Mouse (Mus musculus): ENCODE measurements around the gene Lhx8. TPM values are rescaled to one million over a fixed set of nuclear protein-coding genes. Genes with fewer than 3 reads are reported as not detected.

Gene Lhx8
- polyA plus RNA-seq, 1 experiment from 2014 or later = not detected

DNA sequence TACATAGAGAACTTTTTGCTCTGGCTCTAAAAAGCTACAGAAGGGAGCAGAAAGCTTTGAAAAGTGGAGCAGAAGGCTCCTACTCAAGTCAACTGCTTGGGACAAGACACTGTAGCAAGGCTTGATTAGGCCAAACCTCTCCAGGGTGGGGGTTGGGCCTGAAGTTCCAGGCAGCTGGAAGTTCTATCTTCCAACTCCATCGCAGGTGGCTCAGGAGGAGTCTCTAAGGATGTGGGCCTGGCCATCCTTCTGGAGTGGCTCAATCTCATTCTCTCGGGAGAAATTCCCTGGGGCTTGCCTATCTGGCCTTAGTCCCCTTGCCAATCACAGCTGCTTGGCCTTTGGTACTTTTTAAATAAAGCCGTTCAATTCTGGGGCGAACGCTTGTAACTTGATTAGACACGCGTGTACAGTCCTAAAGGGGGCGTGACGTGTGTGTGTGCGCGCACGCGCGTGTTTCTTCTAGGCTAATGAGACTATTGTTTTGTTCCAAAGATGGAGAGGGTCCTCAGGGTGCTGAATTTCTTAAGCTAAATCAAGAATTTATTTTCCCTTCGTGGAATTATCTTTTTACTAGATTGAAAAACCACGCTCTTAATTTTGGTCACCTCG, 9.3 kb upstream of the Lhx8 start:
- H3K4me1 ChIP-seq (replicated peaks; ENCODE audit: control insufficient read depth, insufficient read depth, low read length) = no peaks in the 10 kb centered on the region
- H3K9me3 ChIP-seq (ENCODE audit: control insufficient read depth, low read length) = no peaks in the 10 kb centered on the region
- no peak overlapping the region for H3K9ac ChIP-seq (ENCODE audit: low read length)
- no peak for DNase-seq (ENCODE audit: low spot score)
- no peaks in the 10 kb centered on the region for H3K36me3 ChIP-seq (ENCODE audit: control insufficient read depth, insufficient read depth, low read length)
- no peak for ATAC-seq (replicated peaks; ENCODE audit: low FRiP score, low TSS enrichment, low read depth)
- WGBS = 89% methylated on average over 17 of the region's 17 CpGs
- H3K4me2 ChIP-seq (ENCODE audit: low read length) = no peak overlapping the region
- no peak overlapping the region for H3K4me3 ChIP-seq (ENCODE audit: low read depth, low read length)
- H3K27me3 ChIP-seq (replicated peaks; ENCODE audit: control insufficient read depth, insufficient read depth, low read length) = peaks cover 31% of the 10 kb centered on the region
- no peak overlapping the region for H3K27ac ChIP-seq (ENCODE audit: low read depth)

DNA sequence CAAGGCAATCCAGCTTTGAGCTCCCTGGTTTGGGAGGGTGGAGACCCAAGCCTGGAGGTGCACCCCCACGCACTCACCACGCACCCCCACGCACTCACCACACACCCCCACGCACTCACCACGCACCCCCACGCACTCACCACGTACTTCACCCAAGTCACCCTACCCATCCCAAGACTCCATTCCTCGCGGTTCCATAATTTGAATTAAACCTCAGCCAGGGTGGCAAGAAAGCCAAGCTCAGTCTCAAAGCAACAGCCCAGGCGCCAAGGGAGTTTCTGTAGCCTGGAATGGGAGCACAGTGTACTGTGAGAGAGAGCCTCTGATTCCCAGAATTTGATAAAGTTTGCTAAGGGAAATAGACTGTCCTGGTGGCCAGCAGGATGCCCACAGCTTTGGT, 4.3 kb upstream of the Lhx8 start:
- Histone ChIP-seq H3K9ac (ENCODE audit: low read length) (no peak overlapping the region), H3K27ac (ENCODE audit: low read depth) (no peak overlapping the region), H3K4me1 (replicated peaks; ENCODE audit: control insufficient read depth, insufficient read depth, low read length) (no peaks in the 10 kb centered on the region; the same call in 1 of the 2 replicates), H3K4me2 (ENCODE audit: low read length) (no peak overlapping the region), H3K4me3 (ENCODE audit: low read depth, low read length) (no peak overlapping the region), H3K27me3 (replicated peaks; ENCODE audit: control insufficient read depth, insufficient read depth, low read length) (peaks cover 80% of the 10 kb centered on the region), H3K9me3 (ENCODE audit: control insufficient read depth, low read length) (no peaks in the 10 kb centered on the region), H3K36me3 (ENCODE audit: control insufficient read depth, insufficient read depth, low read length) (no peaks in the 10 kb centered on the region)
- ATAC-seq (replicated peaks; ENCODE audit: low FRiP score, low TSS enrichment, low read depth) (no peak), DNase-seq (ENCODE audit: low spot score) (no peak)
- WGBS = under 1% methylated on average over 10 of the region's 10 CpGs

- Histone ChIP-seq H3K4me2 (ENCODE audit: low read length) (no peak overlapping the region), H3K9me3 (ENCODE audit: control insufficient read depth, low read length) (no peaks in the 10 kb centered on the region), H3K4me1 (replicated peaks; ENCODE audit: control insufficient read depth, insufficient read depth, low read length) (peaks cover 1% of the 10 kb centered on the region; the same call in 1 of the 2 replicates), H3K9ac (ENCODE audit: low read length) (no peak overlapping the region), H3K4me3 (ENCODE audit: low read depth, low read length) (no peak overlapping the region), H3K27ac (ENCODE audit: low read depth) (no peak overlapping the region), H3K27me3 (replicated peaks; ENCODE audit: control insufficient read depth, insufficient read depth, low read length) (peaks cover 90% of the 10 kb centered on the region), H3K36me3 (ENCODE audit: control insufficient read depth, insufficient read depth, low read length) (no peaks in the 10 kb centered on the region)
- ATAC-seq (replicated peaks; ENCODE audit: low FRiP score, low TSS enrichment, low read depth) (no peak), DNase-seq (ENCODE audit: low spot score) (peak; percentile 68)
- 3% methylated on average over 16 of the region's 16 CpGs for WGBS
Measured at GRCm38 (mm10) chr3:154333401-154333999, 3.0 kb upstream of the Lhx8 start.

GRCm38 (mm10) chr3:154332941-154333340, 2.5 kb upstream of the Lhx8 start:
- no peak overlapping the region for H3K9ac ChIP-seq (ENCODE audit: low read length)
- H3K27ac ChIP-seq (ENCODE audit: low read depth) = no peak overlapping the region
- no peak overlapping the region for H3K4me2 ChIP-seq (ENCODE audit: low read length)
- H3K27me3 ChIP-seq (replicated peaks; ENCODE audit: control insufficient read depth, insufficient read depth, low read length) = peaks cover 96% of the 10 kb centered on the region
- WGBS = under 1% methylated on average over 15 of the region's 15 CpGs
- peaks cover 6% of the 10 kb centered on the region; the same call in 1 of the 2 replicates for H3K4me1 ChIP-seq (replicated peaks; ENCODE audit: control insufficient read depth, insufficient read depth, low read length)
- peak; percentile 70 for DNase-seq (ENCODE audit: low spot score)
- H3K36me3 ChIP-seq (ENCODE audit: control insufficient read depth, insufficient read depth, low read length) = no peaks in the 10 kb centered on the region
- no peak for ATAC-seq (replicated peaks; ENCODE audit: low FRiP score, low TSS enrichment, low read depth)
- no peak overlapping the region for H3K4me3 ChIP-seq (ENCODE audit: low read depth, low read length)
- no peaks in the 10 kb centered on the region for H3K9me3 ChIP-seq (ENCODE audit: control insufficient read depth, low read length)

DNA sequence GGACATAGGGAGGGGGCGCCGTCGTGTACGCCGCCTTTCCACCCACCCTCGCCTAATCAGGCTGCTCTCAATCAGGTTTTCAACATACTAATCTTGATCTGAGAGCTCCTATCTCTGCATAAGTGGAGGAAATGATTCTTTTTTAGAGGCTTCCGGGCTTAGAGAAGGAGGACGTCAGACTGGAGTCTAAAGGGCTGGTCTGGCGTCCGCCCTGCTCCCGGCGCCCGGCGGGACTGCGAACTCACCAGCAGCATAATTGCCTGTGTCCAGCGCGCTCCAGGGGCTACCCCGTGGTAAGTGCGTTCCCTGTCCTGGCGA, 1.7 kb upstream of the Lhx8 start:
- ATAC-seq (replicated peaks; ENCODE audit: low FRiP score, low TSS enrichment, low read depth) (no peak), DNase-seq (ENCODE audit: low spot score) (peak; percentile 68)
- peak overlapping the region; percentile 36 for H3K4me2 ChIP-seq (ENCODE audit: low read length)
- H3K4me3 ChIP-seq (ENCODE audit: low read depth, low read length) = peak overlapping the region; percentile 17; the same call in 1 of the 2 replicates
- H3K27ac ChIP-seq (ENCODE audit: low read depth) = no peak overlapping the region
- WGBS = under 1% methylated on average over 20 of the region's 20 CpGs
- peaks cover 6% of the 10 kb centered on the region; the same call in 1 of the 2 replicates for H3K4me1 ChIP-seq (replicated peaks; ENCODE audit: control insufficient read depth, insufficient read depth, low read length)
- H3K36me3 ChIP-seq (ENCODE audit: control insufficient read depth, insufficient read depth, low read length) = no peaks in the 10 kb centered on the region
- no peaks in the 10 kb centered on the region for H3K9me3 ChIP-seq (ENCODE audit: control insufficient read depth, low read length)
- peaks cover 96% of the 10 kb centered on the region for H3K27me3 ChIP-seq (replicated peaks; ENCODE audit: control insufficient read depth, insufficient read depth, low read length)
- H3K9ac ChIP-seq (ENCODE audit: low read length) = no peak overlapping the region

- Histone ChIP-seq H3K4me3 (ENCODE audit: low read depth, low read length) (peak overlapping the region; percentile 17; the same call in 1 of the 2 replicates), H3K27me3 (replicated peaks; ENCODE audit: control insufficient read depth, insufficient read depth, low read length) (peaks cover 98% of the 10 kb centered on the region), H3K4me1 (replicated peaks; ENCODE audit: control insufficient read depth, insufficient read depth, low read length) (peaks cover 6% of the 10 kb centered on the region; the same call in 1 of the 2 replicates), H3K9ac (ENCODE audit: low read length) (no peak overlapping the region), H3K27ac (ENCODE audit: low read depth) (no peak overlapping the region), H3K36me3 (ENCODE audit: control insufficient read depth, insufficient read depth, low read length) (no peaks in the 10 kb centered on the region), H3K4me2 (ENCODE audit: low read length) (peak overlapping the region; percentile 36; the same call in 1 of the 2 replicates), H3K9me3 (ENCODE audit: control insufficient read depth, low read length) (no peaks in the 10 kb centered on the region)
- WGBS = 3% methylated on average over 21 of the region's 21 CpGs
- ATAC-seq (replicated peaks; ENCODE audit: low FRiP score, low TSS enrichment, low read depth) (no peak), DNase-seq (ENCODE audit: low spot score) (peak; percentile 73)
Measured at GRCm38 (mm10) chr3:154331506-154332212, 1.2 kb upstream of the Lhx8 start.

GRCm38 (mm10) chr3:154331003-154331340, 513 bp upstream of the Lhx8 start:
- H3K36me3 ChIP-seq (ENCODE audit: control insufficient read depth, insufficient read depth, low read length) = no peaks in the 10 kb centered on the region
- no peak overlapping the region for H3K4me2 ChIP-seq (ENCODE audit: low read length)
- DNase-seq (ENCODE audit: low spot score) (no peak), ATAC-seq (replicated peaks; ENCODE audit: low FRiP score, low TSS enrichment, low read depth) (no peak)
- H3K9ac ChIP-seq (ENCODE audit: low read length) = no peak overlapping the region
- H3K27me3 ChIP-seq (replicated peaks; ENCODE audit: control insufficient read depth, insufficient read depth, low read length) = peaks cover 99% of the 10 kb centered on the region
- H3K4me1 ChIP-seq (replicated peaks; ENCODE audit: control insufficient read depth, insufficient read depth, low read length) = peaks cover 6% of the 10 kb centered on the region; the same call in 1 of the 2 replicates
- H3K9me3 ChIP-seq (ENCODE audit: control insufficient read depth, low read length) = no peaks in the 10 kb centered on the region
- 1% methylated on average over 10 of the region's 10 CpGs for WGBS
- no peak overlapping the region for H3K27ac ChIP-seq (ENCODE audit: low read depth)
- no peak overlapping the region for H3K4me3 ChIP-seq (ENCODE audit: low read depth, low read length)

GRCm38 (mm10) chr3:154329323-154330180, 907 bp downstream of the Lhx8 start:
- H3K27me3 ChIP-seq (replicated peaks; ENCODE audit: control insufficient read depth, insufficient read depth, low read length) = peaks cover 99% of the 10 kb centered on the region
- H3K4me3 ChIP-seq (ENCODE audit: low read depth, low read length) = 0 out of 2 replicates have a peak overlapping the region, but pooled peaks have one; percentile 8
- H3K4me2 ChIP-seq (ENCODE audit: low read length) = no peak overlapping the region
- H3K4me1 ChIP-seq (replicated peaks; ENCODE audit: control insufficient read depth, insufficient read depth, low read length) = peaks cover 6% of the 10 kb centered on the region; the same call in 1 of the 2 replicates
- no peak overlapping the region for H3K9ac ChIP-seq (ENCODE audit: low read length)
- WGBS = under 1% methylated on average over 54 of the region's 54 CpGs
- no peak for ATAC-seq (replicated peaks; ENCODE audit: low FRiP score, low TSS enrichment, low read depth)
- no peaks in the 10 kb centered on the region for H3K9me3 ChIP-seq (ENCODE audit: control insufficient read depth, low read length)
- no peaks in the 10 kb centered on the region for H3K36me3 ChIP-seq (ENCODE audit: control insufficient read depth, insufficient read depth, low read length)
- no peak overlapping the region for H3K27ac ChIP-seq (ENCODE audit: low read depth)
- DNase-seq (ENCODE audit: low spot score) = peak; percentile 90

Measured in intestine, embryonic 14.5 days (tissue).